Mouse (Mus musculus) right cerebral cortex, adult 18-20 months (tissue): ENCODE measurements at regions not wholly inside any gene's neighbourhood (a gene's known extent, or its start where the extent isn't known, plus 50 kb on each side); places are given as distances from the start of the nearest gene placed in this dataset.
"Not testable (repeated sequence)": the region's sequence is repeated elsewhere in the genome, so short reads cannot be mapped to it uniquely, and the experiment has no call there.

Source experiments
- DNase-seq: peaks from one replicate; pipeline ENCODE4 v3.0.0; 2022; ENCODE audit warnings: mixed read lengths

DNA sequence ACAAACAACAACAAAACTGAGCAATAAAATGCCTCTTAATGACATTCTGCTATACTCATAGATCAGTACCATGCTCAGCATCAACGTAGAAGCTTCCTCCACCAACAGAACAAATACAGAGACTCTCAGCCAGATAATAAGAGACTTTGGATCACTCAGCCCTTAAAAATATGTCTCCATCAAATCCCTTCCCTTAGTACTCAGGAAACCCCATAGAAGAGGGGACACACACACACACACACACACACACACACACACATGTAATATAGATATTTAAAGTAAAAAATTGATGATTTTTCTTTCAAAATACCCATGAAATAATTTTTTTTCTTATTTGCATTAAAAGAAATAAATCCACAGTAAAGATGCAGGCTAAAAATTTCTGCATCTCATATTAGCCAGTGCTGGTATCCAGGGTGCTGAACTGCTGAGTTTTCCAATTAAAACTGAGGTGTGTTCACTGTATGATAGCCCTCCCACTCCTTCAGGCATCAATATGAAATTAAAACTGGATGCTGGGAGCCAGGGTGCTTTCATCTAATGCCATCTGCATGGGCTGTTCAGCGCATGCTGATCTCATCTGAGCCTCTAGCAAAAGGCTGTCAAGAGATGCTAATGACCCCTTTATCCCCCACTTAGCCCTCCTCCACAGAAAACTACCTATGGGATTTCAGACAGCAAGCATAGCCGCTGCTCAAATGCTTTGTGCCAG is 321.0 kb downstream of the Tm4sf1 start:
- no peak for DNase-seq

- peak; percentile 23 for DNase-seq
Observed at GRCm38 (mm10) chr3:56966008-56966407, 335.8 kb downstream of the Tm4sf1 start.

DNA sequence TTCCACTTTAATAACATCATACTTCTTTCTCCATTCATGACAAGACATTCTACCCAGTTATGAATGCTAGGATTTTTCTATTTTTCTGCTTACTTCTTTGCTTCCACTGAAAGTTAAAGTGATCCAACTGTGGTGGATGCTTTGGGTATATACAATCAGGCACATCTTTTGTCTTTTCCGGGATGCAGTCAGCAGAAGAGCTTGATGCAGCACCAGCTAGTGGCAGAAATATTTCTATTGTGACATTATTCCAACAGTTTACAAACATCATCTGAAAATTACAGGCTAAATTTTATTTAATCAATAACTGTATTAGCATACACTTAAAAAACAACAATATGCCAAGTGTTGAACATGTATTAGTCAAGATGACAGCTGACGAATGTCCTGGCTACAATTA is 336.3 kb downstream of the Tm4sf1 start:
- DNase-seq = no peak

- no peak for DNase-seq
Observed at GRCm38 (mm10) chr3:56964156-56964555, 337.6 kb downstream of the Tm4sf1 start.

GRCm38 (mm10) chr3:56963251-56963650 is 338.5 kb downstream of the Tm4sf1 start:
- DNase-seq = peak; percentile 33

DNA sequence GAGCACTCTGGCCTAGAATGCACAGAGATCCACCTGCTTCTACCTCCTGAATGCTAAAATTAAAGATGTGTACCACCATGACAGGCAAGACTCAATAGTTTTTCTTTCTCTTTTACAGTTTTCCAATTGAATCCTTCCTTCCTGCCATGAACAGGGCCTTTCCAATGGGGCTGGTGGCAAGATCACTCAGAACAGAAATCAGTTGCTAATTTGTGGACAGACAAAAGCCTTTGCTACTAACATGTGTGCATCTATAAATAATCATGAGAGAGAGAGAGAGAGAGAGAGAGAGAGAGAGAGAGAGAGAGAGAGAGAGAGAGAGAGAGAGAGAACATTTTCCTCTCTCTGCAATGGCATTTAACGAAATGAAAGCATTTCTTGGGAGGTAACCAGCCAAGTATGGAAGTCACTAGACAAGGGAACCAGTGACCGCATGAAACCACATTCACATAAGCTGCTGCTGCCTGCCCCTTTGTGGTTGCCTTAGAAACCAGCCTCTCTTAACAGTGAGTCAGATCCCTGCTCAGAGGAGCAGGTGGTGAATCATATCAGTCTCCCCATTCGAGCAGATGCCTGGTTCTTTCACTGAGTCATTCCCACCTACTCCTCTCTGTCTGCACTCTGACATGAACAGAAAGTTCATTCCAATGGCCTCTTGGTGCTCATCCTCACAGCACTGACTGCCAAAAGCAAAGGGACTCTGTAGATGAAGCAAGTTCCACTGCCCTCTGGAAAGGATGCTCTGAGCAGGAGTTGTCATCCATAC is 339.4 kb downstream of the Tm4sf1 start:
- peak; percentile 91 for DNase-seq

DNA sequence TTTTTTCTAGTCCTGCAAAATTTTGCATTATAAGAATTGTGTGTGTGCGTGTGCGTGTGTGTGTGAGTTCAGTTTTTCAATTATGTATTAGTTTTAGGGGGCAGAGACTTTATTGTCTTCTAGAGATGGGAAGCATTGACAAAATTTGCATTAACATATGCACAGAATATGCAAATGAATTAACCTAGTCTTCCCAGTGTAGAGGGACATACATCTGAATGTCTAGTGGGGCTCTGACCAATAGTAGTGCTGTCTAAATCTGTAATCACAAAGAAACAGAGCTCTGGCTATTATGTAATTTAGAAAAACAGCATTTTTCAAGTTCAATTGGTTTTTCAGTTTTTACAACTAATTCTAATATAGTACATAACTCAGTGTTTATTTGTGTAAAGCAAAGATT is 344.8 kb downstream of the Tm4sf1 start:
- no peak for DNase-seq

- DNase-seq = no peak
Observed at GRCm38 (mm10) chr3:56955799-56956121, 346.0 kb downstream of the Tm4sf1 start.

- DNase-seq = no peak
Observed at GRCm38 (mm10) chr3:56955098-56955798, 346.5 kb downstream of the Tm4sf1 start.

DNA sequence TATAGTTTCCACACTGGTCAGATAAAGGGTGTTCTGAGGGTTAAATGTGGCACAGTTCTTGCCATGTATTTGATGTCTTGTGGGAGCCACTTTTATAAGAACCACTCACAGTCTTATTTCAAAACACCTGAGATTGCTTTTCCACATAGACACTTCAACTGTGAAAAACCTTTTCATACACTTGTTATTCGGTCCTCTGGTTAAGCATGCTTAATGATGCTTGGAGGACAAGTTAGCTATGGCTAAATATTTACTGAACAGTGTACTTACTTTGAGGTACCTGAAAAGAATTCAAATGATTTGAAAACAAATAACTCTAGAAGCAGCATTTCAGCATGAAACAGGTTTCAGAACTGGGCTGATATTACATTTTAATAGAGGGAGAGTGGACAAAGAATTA is 359.2 kb downstream of the Tm4sf1 start:
- DNase-seq = not testable (repeated sequence)

DNA sequence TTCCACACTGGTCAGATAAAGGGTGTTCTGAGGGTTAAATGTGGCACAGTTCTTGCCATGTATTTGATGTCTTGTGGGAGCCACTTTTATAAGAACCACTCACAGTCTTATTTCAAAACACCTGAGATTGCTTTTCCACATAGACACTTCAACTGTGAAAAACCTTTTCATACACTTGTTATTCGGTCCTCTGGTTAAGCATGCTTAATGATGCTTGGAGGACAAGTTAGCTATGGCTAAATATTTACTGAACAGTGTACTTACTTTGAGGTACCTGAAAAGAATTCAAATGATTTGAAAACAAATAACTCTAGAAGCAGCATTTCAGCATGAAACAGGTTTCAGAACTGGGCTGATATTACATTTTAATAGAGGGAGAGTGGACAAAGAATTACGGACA is 372.8 kb downstream of the Tm4sf1 start:
- not testable (repeated sequence) for DNase-seq

- no peak for DNase-seq
Observed at GRCm38 (mm10) chr3:56898491-56898890, 403.3 kb downstream of the Tm4sf1 start.

DNA sequence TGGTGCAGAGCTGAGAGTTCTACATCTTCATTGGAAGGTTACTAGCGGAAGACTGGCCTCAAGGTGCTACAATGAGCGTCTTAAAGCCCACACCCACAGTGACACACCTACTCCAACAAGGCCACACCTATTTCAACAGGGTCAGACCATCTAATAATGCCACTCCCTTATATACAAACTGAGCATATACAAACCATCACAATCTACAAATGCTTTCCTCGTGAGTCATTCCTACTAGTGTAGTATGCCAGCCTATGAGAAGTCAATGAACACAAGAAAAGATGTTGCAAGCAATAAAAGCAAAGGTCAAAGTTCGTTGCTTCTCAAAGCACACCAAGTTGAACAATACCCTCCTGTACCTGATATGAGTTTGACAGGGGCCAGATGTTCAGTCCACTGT is 424.7 kb downstream of the Tm4sf1 start:
- no peak for DNase-seq

- DNase-seq = peak; percentile 3
Observed at GRCm38 (mm10) chr3:56863591-56863990, 438.2 kb downstream of the Tm4sf1 start.

GRCm38 (mm10) chr3:56859841-56860240 is 441.9 kb downstream of the Tm4sf1 start:
- DNase-seq = no peak

GRCm38 (mm10) chr3:56845462-56845770 is 456.4 kb downstream of the Tm4sf1 start:
- no peak for DNase-seq

- DNase-seq = no peak
Observed at GRCm38 (mm10) chr3:56844681-56845461, 456.9 kb downstream of the Tm4sf1 start.

GRCm38 (mm10) chr3:56837176-56837575 is 464.6 kb downstream of the Tm4sf1 start:
- no peak for DNase-seq

DNA sequence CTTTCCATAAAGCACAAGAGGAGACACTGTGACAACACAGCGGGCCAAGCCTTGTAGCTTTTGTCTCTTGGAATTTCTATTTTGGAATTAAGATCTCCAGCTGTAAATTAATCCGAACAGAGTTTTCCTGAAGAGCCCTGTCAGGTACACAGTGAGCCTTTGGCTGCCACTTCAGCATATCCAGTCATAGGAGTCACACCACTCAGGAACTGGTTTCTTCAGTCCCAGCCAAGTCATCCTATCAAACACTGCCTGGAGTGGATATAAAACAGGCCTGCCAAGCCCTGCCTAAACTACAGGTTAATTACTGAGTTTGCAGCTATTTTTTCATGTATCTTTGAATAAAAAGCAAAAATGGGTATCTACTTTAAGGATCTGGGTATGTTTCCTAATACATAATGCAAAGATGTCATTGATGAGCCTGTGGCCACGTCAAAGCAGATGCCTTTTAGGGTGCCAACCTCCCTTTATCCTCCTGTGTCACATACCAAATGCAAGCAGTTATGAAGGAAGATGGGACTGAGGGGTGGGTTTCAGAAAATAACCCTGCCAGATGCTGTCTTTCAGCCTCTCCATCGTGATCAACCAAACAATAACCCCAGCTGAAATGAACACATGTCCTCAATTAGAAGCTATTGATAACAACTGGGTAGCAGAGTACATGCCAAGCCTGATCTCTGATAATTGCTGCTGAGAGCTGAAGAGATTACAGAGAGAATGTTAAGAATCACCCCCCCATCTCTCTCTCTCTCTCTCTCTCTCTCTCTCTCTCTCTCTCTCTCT is 471.3 kb downstream of the Tm4sf1 start:
- no peak for DNase-seq

GRCm38 (mm10) chr3:56824157-56824556 is 477.6 kb downstream of the Tm4sf1 start:
- DNase-seq = no peak

DNA sequence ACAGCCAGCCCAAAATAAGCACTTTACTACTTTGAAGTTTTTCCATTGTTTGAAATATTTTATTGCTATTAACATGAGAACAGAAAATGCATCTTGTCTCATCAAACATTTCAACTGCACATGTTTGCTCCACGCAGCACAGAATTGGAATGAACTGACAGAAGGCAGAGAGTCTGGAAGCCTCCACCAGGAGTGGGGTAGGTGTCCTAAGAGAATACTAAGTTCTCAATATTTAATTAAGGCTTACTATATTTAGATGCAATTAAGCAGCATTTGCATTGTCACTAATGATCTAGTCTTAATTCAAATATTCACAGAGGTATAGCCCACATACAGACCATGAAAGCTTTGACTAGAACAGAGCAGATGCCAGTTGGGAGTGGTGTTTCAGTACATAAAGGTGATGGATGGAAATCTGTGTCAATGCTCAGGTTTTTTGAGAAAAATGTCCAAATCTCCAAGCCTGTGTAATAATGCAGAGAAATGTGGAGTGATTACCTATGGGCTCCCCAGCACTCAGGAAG is 491.2 kb downstream of the Tm4sf1 start:
- no peak for DNase-seq

GRCm38 (mm10) chr3:56793054-56793453 is 508.7 kb downstream of the Tm4sf1 start:
- no peak for DNase-seq
